Mouse (Mus musculus) heart, postnatal 25 days (tissue): Measurements from ENCODE around the gene Utp4. TPM values are rescaled to one million over a fixed set of nuclear protein-coding genes. Genes with fewer than 3 reads are reported as not detected.

ENCODE experiments used
- total RNA-seq, 2 experiments: library from RNA; stranded (reverse); gene quantifications; 2 replicates each; pipeline ENCODE4 v1.2.3; 2021

Utp4 gene
- total RNA-seq, 2 experiments from 2014 or later, result 17.7 to 19.1 TPM

Other genes starting within 250 kb of the Utp4 start
- 10 to 100 TPM in 1 of 2 experiments, 1 to 10 TPM in 1; 10.0 TPM for gene Tango6, start 210.6 kb upstream of the Utp4 start, total RNA-seq
- 1 to 10 TPM; 1.0 to 1.7 TPM for gene Has3, start 23.4 kb upstream of the Utp4 start, total RNA-seq
- 10 to 100 TPM; 12.9 to 13.0 TPM for gene Sntb2, start 42.1 kb downstream of the Utp4 start, total RNA-seq
- gene Vps4a, start 137.6 kb downstream of the Utp4 start, total RNA-seq, result 10 to 100 TPM; 62.3 to 67.0 TPM
- 10 to 100 TPM; 60.1 to 60.8 TPM for gene Pdf, start 155.0 kb downstream of the Utp4 start, total RNA-seq
- gene Cog8, start 163.1 kb downstream of the Utp4 start, total RNA-seq, result 10 to 100 TPM; 18.2 to 19.2 TPM
- gene Nip7, start 163.2 kb downstream of the Utp4 start, total RNA-seq, result 10 to 100 TPM; 21.1 to 21.2 TPM
- not detected for gene Tmed6, start 172.0 kb downstream of the Utp4 start, total RNA-seq
- gene Terf2, start 202.9 kb downstream of the Utp4 start, total RNA-seq, result 10 to 100 TPM; 10.5 to 13.2 TPM